In the genomic region with DNA sequence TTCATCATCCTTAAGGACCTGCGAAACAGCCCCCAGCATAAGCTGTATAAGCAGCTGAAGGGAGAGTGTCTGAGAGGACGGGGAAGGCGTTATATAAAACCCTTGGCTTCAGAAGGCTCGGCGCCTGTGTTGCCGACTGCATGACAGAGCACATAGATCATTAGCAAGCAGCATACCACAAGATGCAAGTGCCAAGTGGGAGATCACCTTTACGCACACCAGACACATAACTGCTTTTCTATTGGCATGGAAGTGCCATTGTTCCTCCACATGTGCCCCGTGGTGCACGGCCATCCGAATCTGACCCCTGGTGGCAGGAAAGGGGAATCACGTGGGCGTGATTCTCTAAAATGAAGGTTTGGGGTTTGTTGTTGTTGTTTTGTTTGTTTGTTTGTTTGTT, we compare ENCODE assay signal across 8 mouse cellular contexts. TPM values are rescaled to one million over a fixed set of nuclear protein-coding genes. Genes with fewer than 3 reads are reported as not detected.
A peak's percentile ranks its signal among the peaks of the same experiment; 100 is the strongest.
DNase-seq lines count a peak whose midpoint lies in the region; ATAC-seq and TF ChIP-seq lines count a peak whose summit lies in the region.

No protein-coding gene starts in this region.

- DNase-seq in right cerebral cortex, postnatal 4 days: peak; percentile 29
- no peak for DNase-seq in right cerebral cortex, postnatal 25 days
- DNase-seq in forelimb bud, embryonic 11.5 days (ENCODE audit: low read depth, low spot score): peak; percentile 49
- no peak for DNase-seq in urinary bladder, adult 18-20 months (ENCODE audit: low spot score in 2 of 2)
- DNase-seq in cerebellum, adult 18-20 months: no peak

- no peak overlapping the region for H3K27ac ChIP-seq in bone marrow, adult 2 months (ENCODE audit: control insufficient read depth, insufficient read depth, low read depth, low read length, poor library complexity)
- H3K27ac ChIP-seq in kidney, embryonic 16.5 days (ENCODE audit: low read length): no peak overlapping the region
- no peak overlapping the region for H3K27ac ChIP-seq in midbrain, embryonic 13.5 days

- H3K4me2 ChIP-seq in kidney, embryonic 16.5 days (replicated peaks; ENCODE audit: low read depth, low read length): peak overlapping the region; percentile 13; the same call in 1 of the 2 replicates
- H3K4me2 ChIP-seq in midbrain, embryonic 13.5 days (replicated peaks): no peak overlapping the region

- peak overlapping the region; percentile 32; the same call in 1 of the 2 replicates for H3K9ac ChIP-seq in kidney, embryonic 16.5 days (replicated peaks; ENCODE audit: low read length)
- H3K9ac ChIP-seq in midbrain, embryonic 13.5 days (replicated peaks): no peak overlapping the region

- WGBS in bone marrow, adult 2 months: 38% methylated on average over 12 of the region's 12 CpGs
- 32% methylated on average over 12 of the region's 12 CpGs for WGBS in kidney, embryonic 16.5 days
- WGBS in midbrain, embryonic 13.5 days: 33% methylated on average over 12 of the region's 12 CpGs

- no peaks in the 10 kb centered on the region for H3K27me3 ChIP-seq in kidney, embryonic 16.5 days (ENCODE audit: insufficient read depth, low read length)
- H3K27me3 ChIP-seq in midbrain, embryonic 13.5 days: no peaks in the 10 kb centered on the region

- ATAC-seq in kidney, embryonic 16.5 days (ENCODE audit: low FRiP score, low TSS enrichment): peak; percentile 42; the same call in 1 of the 2 replicates
- ATAC-seq in midbrain, embryonic 13.5 days: peak; percentile 66; the same call in 1 of the 2 replicates

- H3K9me3 ChIP-seq in kidney, embryonic 16.5 days (ENCODE audit: low read length): no peaks in the 10 kb centered on the region
- no peaks in the 10 kb centered on the region for H3K9me3 ChIP-seq in midbrain, embryonic 13.5 days

- peaks cover 1% of the 10 kb centered on the region for H3K4me1 ChIP-seq in bone marrow, adult 2 months (ENCODE audit: control insufficient read depth, insufficient read depth, low read length)
- H3K4me1 ChIP-seq in kidney, embryonic 16.5 days (ENCODE audit: insufficient read depth, low read length): no peaks in the 10 kb centered on the region
- H3K4me1 ChIP-seq in midbrain, embryonic 13.5 days (replicated peaks): peaks cover 3% of the 10 kb centered on the region

- TF ChIP-seq CTCF in bone marrow, adult 2 months (IDR thresholded peaks at IDR 0.05; ENCODE audit: control insufficient read depth, insufficient read depth, low read length): peak; percentile 70

- no peak for TF ChIP-seq POLR2A in bone marrow, adult 2 months (IDR thresholded peaks at IDR 0.05; ENCODE audit: borderline replicate concordance, control insufficient read depth, low read depth, low read length)

- no peaks in the 10 kb centered on the region for H3K36me3 ChIP-seq in kidney, embryonic 16.5 days (ENCODE audit: insufficient read depth, low read length)
- no peaks in the 10 kb centered on the region for H3K36me3 ChIP-seq in midbrain, embryonic 13.5 days

- no peak overlapping the region for H3K4me3 ChIP-seq in bone marrow, adult 2 months (replicated peaks; ENCODE audit: control insufficient read depth, low read depth, low read length)
- H3K4me3 ChIP-seq in kidney, embryonic 16.5 days (ENCODE audit: low read length): no peak overlapping the region
- H3K4me3 ChIP-seq in midbrain, embryonic 13.5 days (replicated peaks): no peak overlapping the region

RNA-seq across cellular contexts. Expression of gene Arhgef28, which starts 16.6 kb away (rescaled TPM):
- polyA plus RNA-seq in bone marrow, adult 2 months (2011; ENCODE audit: insufficient read depth, insufficient read length, low replicate concordance, missing spikeins): 2.7 TPM in 1 of 2 replicates, not detected in the other
- polyA plus RNA-seq in kidney, embryonic 16.5 days (2015; fragmentation: Nextera tagmentation; extraction: Ambion mirVana): 45.1 and 51.2 TPM in 2 replicates
- 12.9 and 13.6 TPM in 2 replicates for polyA plus RNA-seq in midbrain, embryonic 13.5 days (2015; fragmentation: Nextera tagmentation; extraction: Ambion mirVana)

RNA-seq across cellular contexts. Expression of gene Utp15, which starts 40.0 kb away (rescaled TPM):
- polyA plus RNA-seq in bone marrow, adult 2 months (2011; ENCODE audit: insufficient read depth, insufficient read length, low replicate concordance, missing spikeins): 3.9 and 12.0 TPM in 2 replicates
- polyA plus RNA-seq in kidney, embryonic 16.5 days (2015; fragmentation: Nextera tagmentation; extraction: Ambion mirVana): 36.8 and 38.4 TPM in 2 replicates
- 31.8 and 32.5 TPM in 2 replicates for polyA plus RNA-seq in midbrain, embryonic 13.5 days (2015; fragmentation: Nextera tagmentation; extraction: Ambion mirVana)

RNA-seq across cellular contexts. Expression of gene Ankra2, which starts 40.0 kb away (rescaled TPM):
- polyA plus RNA-seq in bone marrow, adult 2 months (2011; ENCODE audit: insufficient read depth, insufficient read length, low replicate concordance, missing spikeins): 7.7 and 9.3 TPM in 2 replicates
- 15.0 and 15.7 TPM in 2 replicates for polyA plus RNA-seq in kidney, embryonic 16.5 days (2015; fragmentation: Nextera tagmentation; extraction: Ambion mirVana)
- polyA plus RNA-seq in midbrain, embryonic 13.5 days (2015; fragmentation: Nextera tagmentation; extraction: Ambion mirVana): 55.4 and 58.9 TPM in 2 replicates

RNA-seq across cellular contexts. Expression of gene Gm21976, which starts 56.8 kb away (rescaled TPM):
- not detected in 2 replicates for polyA plus RNA-seq in bone marrow, adult 2 months (2011; ENCODE audit: insufficient read depth, insufficient read length, low replicate concordance, missing spikeins)
- not detected in 2 replicates for polyA plus RNA-seq in kidney, embryonic 16.5 days (2015; fragmentation: Nextera tagmentation; extraction: Ambion mirVana)
- polyA plus RNA-seq in midbrain, embryonic 13.5 days (2015; fragmentation: Nextera tagmentation; extraction: Ambion mirVana): not detected in 2 replicates

Comparison
In these comparisons a context has a peak if more than half of its experiments do, and no peak if none do; other contexts are left out.
1. DNase-seq: peak in right cerebral cortex, postnatal 4 days (single experiment) and forelimb bud, embryonic 11.5 days (single experiment); none in right cerebral cortex, postnatal 25 days (single experiment), urinary bladder, adult 18-20 months (0 of 2) and cerebellum, adult 18-20 months (0 of 2).